Mouse (Mus musculus): ENCODE measurements around the gene Vav2.

The Vav2 gene

DNA sequence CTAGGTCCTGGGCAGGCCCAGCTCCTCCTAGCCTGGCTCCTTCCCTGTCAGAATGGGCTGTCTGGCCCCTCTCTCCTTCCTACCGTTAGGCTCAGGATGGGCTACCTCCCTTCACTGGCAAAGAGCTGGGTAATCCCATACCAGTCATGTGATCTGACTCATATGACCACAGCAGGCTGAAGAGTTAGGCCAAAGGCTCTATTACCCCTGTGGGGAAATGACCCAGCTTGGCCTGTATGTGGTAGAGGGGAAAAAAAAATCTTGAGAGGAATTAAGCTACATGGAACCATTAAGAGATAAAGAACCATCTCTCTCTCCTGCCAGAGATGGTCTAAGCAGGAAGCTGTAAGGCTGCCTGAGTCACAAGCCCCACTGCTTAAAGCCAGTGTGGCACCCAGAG, 108.6 kb downstream of the Vav2 start:
- DNase-seq (ENCODE audit: low read depth): no peak

DNA sequence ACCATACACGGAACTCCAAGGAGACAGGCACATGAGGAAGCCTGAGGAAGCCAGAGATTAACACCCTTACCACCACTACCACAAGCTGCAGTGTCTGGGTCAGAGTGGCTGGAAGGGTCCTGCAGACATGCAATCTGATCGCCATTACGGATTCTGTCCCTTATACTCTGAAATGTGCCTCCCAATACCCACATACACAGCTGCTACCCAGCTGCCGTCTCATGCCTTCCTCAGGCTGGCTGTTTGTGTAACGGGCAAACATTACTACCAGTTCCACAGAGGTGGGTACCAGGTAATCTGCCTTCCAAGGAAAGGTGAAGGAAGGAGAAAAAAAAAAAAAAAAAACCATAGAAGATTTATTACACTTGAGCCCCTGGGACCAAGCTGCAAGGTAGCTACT, 110.7 kb downstream of the Vav2 start:
- no peak for DNase-seq (ENCODE audit: low read depth)

GRCm38 (mm10) chr2:27314269-27314668, 112.6 kb downstream of the Vav2 start:
- DNase-seq (ENCODE audit: low read depth): no peak

GRCm38 (mm10) chr2:27312500-27312899, 114.3 kb downstream of the Vav2 start:
- no peak for DNase-seq (ENCODE audit: low read depth)

DNA sequence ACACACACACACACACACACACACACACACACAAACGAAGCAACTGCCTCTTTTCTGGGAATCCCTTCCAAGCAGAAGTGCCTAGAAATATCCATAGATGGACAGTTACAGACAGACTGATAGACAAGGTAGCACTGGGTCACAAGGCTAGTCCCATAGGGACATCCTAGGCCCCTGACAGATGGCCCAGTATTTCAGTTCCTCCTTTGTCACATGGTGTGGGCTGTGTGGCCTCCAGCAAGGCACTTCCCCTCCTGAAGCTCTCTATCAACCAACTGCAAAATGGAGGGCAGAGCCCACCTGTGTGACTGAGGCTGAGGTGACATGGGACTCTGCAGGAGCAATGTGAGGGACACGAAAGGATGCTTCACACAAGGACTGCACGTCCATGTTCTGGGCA, 115.2 kb downstream of the Vav2 start:
- no peak for DNase-seq (ENCODE audit: low read depth)

- no peak for DNase-seq (ENCODE audit: low read depth)
These were observed 115.9 kb downstream of the Vav2 start for GRCm38 (mm10) chr2:27310908-27311307.

GRCm38 (mm10) chr2:27310221-27310620, 116.6 kb downstream of the Vav2 start:
- DNase-seq (ENCODE audit: low read depth): no peak

DNA sequence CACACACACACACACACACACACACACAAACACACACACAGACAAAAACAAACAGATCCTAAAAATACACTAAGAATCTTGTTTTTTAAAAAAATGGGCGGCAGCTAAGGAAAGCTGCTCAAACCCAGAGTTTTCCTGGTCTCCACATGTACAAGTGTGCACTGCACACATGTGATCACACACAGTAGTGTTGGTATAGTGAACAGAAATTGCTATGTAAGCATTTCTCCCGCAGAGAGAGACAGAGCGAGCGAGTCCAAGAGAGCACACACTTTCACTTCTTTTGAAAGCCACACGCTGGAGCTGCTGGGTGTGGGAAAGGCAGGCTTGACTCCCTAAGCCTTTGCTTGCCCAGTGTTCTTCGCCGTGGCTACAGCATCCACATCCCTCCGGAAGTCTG, 120.2 kb downstream of the Vav2 start:
- DNase-seq (ENCODE audit: low read depth): no peak

DNA sequence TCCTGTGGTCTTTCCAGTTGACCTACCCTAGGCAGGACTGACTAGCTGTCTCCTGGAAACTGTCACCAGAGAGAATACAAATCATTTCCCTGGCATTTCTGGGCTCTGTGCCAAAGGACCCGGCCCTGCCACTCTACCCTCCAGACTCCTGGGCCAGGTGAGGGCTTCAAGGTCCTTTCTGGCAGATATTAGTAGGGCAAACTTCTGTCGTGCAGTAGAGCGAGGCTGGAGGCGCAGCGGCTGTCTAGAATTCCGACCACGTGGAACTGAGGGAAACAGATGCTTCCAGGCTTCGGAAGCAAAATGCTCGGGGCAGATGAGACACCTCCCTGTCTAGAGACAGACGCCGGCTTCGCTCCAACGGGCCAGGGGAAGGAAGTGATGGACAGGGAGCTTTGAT, 122.1 kb downstream of the Vav2 start:
- DNase-seq (ENCODE audit: low read depth): no peak

DNA sequence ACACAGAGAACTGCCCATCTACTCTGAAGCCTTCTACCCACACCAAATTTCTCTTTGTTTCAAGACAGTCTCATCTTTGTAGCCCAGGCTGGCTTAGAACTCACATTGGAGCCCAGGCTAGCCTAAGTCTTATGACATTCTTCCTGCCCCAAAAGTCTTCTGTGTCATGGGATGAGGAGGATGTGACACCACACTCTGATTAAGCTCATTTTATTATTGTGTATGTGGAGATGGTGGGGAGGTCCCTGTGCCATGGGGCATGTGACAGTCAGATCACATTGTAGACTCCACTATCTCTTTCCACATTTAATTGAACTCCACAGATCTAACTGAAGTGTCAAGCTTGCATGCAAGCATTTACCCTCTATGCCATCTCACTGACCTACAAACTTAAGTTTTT, 122.8 kb downstream of the Vav2 start:
- no peak for DNase-seq (ENCODE audit: low read depth)

- DNase-seq (ENCODE audit: low read depth): no peak
These were observed 125.3 kb downstream of the Vav2 start for GRCm38 (mm10) chr2:27301444-27302111.

DNA sequence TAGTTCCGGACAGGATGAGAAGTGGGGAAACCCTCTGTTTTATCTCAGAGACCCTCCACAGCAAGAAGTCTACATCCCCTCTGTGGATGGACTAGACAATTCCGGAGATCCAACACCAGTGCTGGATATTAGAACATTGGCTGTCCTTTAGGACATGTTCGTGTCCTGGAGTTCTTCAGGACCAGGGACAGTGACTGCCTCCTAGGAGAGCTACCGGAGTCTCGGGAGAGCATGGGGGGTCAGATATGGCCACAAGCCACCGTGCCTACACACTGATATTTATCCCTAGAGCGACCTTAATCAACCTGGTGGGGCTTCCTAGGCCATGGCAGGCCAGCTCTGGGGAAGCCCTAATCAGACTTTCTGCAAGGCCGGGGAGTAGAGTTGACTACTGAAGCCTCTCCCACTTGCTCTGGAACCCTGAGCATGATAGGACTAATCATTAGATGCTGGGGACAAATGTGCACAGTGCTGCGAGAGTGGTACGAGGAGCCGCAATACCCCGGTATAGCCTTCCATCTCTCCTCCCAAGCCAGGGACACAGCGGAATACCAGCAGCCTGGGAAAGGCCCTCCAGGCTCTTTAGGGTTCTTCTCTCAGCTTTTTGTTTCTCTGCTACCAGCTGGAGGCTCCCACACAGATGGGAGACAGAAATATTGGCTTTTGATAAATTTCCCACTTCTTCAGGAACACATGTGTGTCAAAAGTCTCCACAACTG, 125.9 kb downstream of the Vav2 start:
- no peak for DNase-seq (ENCODE audit: low read depth)

GRCm38 (mm10) chr2:27296656-27297406, 130.0 kb downstream of the Vav2 start:
- no peak for DNase-seq (ENCODE audit: low read depth)

DNA sequence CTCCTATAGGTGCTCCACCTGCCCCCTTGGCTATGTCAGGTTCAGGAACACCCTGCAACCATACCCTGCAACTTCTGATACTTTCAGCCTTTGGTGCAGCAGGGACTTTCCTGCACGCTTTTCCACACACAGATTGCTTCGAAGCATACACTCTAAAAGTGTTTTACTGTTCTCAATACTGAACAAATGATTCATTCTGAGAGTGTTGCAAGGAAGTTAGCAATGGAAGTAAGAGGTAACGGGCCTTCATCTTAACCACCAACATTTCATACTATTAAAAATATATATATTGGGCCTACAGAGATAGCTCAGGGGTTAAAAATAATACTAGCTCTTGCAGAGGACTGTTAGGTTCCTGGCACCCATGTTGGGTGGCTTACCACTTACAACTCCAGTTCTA, 132.1 kb downstream of the Vav2 start:
- DNase-seq (ENCODE audit: low read depth): no peak

DNA sequence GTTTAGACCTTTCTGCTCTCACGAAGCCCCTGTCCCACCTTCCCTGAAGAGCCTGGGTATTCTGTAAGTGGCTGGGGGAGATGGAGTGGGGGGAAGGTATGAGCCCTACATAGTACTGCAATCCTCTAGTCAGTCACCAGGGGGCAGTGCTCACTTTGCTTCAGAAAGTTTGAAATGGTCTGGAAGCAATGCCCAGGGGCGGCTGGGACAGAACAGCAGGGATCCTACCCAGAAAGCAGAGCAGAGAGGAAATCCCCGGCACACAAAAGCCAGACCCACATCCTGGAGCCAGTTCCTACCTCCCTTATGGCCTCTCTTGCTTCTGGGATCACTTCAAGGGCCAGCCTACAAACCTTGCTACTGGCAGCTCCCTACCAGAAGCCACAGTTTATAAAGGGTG, 137.8 kb downstream of the Vav2 start:
- DNase-seq (ENCODE audit: low read depth): peak; percentile 48

GRCm38 (mm10) chr2:27286971-27287710, 139.7 kb downstream of the Vav2 start:
- DNase-seq (ENCODE audit: low read depth): no peak

GRCm38 (mm10) chr2:27284441-27284840, 142.4 kb downstream of the Vav2 start:
- no peak for DNase-seq (ENCODE audit: low read depth)

DNA sequence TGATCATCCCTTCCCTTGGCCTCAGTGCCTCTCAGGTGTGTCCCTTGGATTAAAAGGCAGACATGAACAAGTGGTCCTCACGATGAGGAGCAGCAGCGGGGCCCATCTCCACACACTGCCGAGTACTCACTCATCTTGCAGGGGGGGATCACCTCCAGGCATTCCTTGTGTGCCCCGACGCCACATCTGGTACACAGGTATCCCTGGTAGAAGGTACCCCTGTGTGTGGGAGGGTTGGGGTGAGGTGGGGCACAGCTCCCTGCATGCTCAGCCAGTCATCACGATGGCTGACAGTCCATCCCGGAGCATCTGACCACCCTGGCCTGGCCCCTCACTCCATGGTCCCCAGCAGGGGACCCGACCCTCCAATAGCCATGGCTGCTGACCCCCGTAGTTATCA, 145.1 kb downstream of the Vav2 start:
- DNase-seq (ENCODE audit: low read depth): no peak

DNA sequence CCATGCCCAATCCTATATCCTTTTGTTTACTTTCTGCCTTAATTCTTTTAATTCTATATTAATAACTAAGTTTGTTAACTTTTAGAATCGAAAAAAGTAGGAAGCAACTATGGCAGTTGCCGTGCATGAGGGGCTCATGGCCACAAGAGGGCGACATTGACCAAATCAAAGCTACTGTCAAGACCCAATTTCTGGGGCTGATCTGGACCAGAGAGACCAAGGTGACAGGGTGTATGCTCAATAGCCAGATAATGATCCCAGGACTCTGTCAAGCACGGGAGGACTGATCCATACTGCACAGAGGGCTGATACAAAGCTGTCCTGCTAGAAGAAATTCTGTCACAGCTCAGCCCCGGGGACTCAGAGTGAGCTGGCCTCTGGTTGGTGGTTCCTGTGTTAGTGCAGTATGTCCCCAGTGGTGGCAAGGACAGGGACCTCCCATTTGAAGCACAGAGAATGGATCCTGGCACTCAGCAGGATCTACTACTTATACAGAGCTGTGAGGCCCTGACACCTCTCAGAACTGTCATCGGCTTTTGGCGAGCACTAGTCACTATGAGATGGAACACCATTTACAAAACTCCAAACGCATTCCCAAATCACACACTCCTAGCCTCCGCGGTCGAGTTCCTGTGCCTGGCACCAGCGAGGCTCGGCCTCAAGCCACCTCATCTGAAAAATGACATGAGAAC, 145.8 kb downstream of the Vav2 start:
- DNase-seq (ENCODE audit: low read depth): peak; percentile 43

- no peak for DNase-seq (ENCODE audit: low read depth)
These were observed 148.0 kb downstream of the Vav2 start for GRCm38 (mm10) chr2:27278859-27279258.

DNA sequence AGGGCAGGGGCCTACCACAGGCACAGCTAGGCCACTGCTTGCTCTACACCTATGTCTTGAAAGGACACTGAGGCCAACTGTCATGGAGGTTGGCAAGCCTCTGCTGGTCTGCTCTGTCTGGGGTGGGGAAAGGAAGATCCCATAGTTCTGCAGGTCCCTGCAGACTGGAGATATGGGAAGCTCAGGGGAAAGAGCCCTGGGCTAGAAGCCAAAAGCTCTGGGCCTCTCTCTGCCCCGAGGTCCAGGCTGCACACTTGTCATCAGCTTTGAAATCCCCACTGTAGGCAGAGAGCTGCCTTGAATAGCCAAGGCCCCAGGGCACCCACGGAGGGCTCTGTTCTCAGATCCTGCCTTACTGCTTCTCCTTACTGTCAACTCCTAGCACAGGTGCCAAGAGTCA, 158.5 kb downstream of the Vav2 start:
- no peak for DNase-seq (ENCODE audit: low read depth)

GRCm38 (mm10) chr2:27265819-27266218, 161.0 kb downstream of the Vav2 start:
- no peak for DNase-seq (ENCODE audit: low read depth)
